Mouse (Mus musculus) CH12.LX (cell line): ENCODE measurements at regions not wholly inside any gene's neighbourhood (a gene's known extent, or its start where the extent isn't known, plus 50 kb on each side); places are given as distances from the start of the nearest gene placed in this dataset.
A peak's percentile ranks its signal among the peaks of the same experiment; 100 is the strongest.

ENCODE experiments used
- CHD1 ChIP-seq: IDR thresholded peaks from 2 replicates; pipeline ENCODE4 v1.6.1; 2012; ENCODE audit warnings: low read depth, low read length, improper control_type of control experiment, inconsistent platforms
- CTCF ChIP-seq, 2 experiments: IDR thresholded peaks in 1 of 2; conservative IDR thresholded peaks in 1 of 2; 2 replicates each; pipeline ENCODE4 v1.5.1; 2011 to 2012; ENCODE audit warnings: low read depth in 2 of 2, low read length in 2 of 2, improper control_type of control experiment in 1 of 2, inconsistent platforms in 1 of 2, mild to moderate bottlenecking in 1 of 2, moderate library complexity in 1 of 2
- EP300 ChIP-seq: IDR thresholded peaks from 2 replicates; pipeline ENCODE4 v1.6.1; 2011; ENCODE audit warnings: low read length, improper control_type of control experiment
- HCFC1 ChIP-seq: IDR thresholded peaks from 2 replicates; pipeline ENCODE4 v1.6.1; 2012; ENCODE audit warnings: low read depth, mild to moderate bottlenecking, inconsistent platforms, low read length, improper control_type of control experiment
- MAX ChIP-seq: IDR thresholded peaks from 2 replicates; pipeline ENCODE4 v1.6.1; 2011; ENCODE audit warnings: low read length, improper control_type of control experiment
- MYC ChIP-seq: IDR thresholded peaks from 2 replicates; pipeline ENCODE4 v1.6.1; 2011; ENCODE audit warnings: low read depth, mild to moderate bottlenecking, improper control_type of control experiment, low read length
- NELFE ChIP-seq: IDR thresholded peaks from 2 replicates; pipeline ENCODE4 v1.6.1; 2011; ENCODE audit warnings: low read depth, low read length, improper control_type of control experiment
- POLR2A ChIP-seq: IDR thresholded peaks from 2 replicates; pipeline ENCODE4 v1.6.1; 2011; ENCODE audit warnings: low read depth, mild to moderate bottlenecking, improper control_type of control experiment, low read length
- SMC3 ChIP-seq: IDR thresholded peaks from 2 replicates; pipeline ENCODE4 v1.6.1; 2011; ENCODE audit warnings: low read depth, low read length, improper control_type of control experiment
- USF2 ChIP-seq: conservative IDR thresholded peaks from 2 replicates; pipeline ENCODE4 v1.6.1; 2011; ENCODE audit warnings: low read depth, low read length, improper control_type of control experiment
- ZC3H11A ChIP-seq: IDR thresholded peaks from 2 replicates; pipeline ENCODE4 v1.6.1; 2012; ENCODE audit warnings: low read depth, mild to moderate bottlenecking, inconsistent platforms, low read length, improper control_type of control experiment
- ZMIZ1 ChIP-seq: IDR thresholded peaks from 2 replicates; pipeline ENCODE4 v1.6.1; 2012; ENCODE audit warnings: low read depth, mild to moderate bottlenecking, inconsistent platforms, low read length, improper control_type of control experiment
- ZNF384 ChIP-seq: IDR thresholded peaks from 2 replicates; pipeline ENCODE4 v1.6.1; 2012; ENCODE audit warnings: low read depth, low read length, improper control_type of control experiment, inconsistent platforms

DNA sequence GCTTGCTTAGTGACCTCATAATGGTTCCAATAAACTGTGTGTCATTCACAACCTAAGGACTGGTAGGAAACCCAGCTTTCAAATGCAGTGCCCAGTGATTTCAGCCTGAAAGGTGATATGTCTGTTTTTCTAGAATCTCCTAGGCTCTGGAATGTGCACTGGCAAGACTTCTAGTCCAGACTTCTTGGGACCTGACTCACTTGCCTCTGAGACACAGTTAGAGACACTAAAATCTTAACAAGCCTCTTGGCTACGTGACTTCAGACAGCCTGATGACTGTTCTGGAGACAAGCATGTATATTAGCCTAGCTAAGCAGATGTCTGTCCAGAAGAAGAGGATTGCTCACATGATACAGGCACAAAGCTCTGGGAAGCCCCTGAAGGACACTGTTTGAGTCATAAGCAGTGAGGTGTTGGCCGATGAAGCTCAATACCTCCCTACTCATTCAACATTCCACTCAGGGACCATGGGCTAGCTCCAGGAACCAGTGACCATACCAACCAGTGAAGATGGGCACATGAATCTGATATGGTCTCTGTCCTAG, 118.9 kb downstream of the Mtx3 start:
- TF ChIP-seq HCFC1 = no peak
- peak; percentile 77 for TF ChIP-seq EP300
- TF ChIP-seq NELFE = no peak
- no peak for TF ChIP-seq CTCF (conservative IDR thresholded peaks at IDR 0.05 in 1 of 2, IDR thresholded peaks at IDR 0.05 in 1 of 2; ENCODE audit: low read depth in 2 of 2, low read length in 2 of 2)
- TF ChIP-seq MAX = peak; percentile 50; the same call in 1 of the 2 replicates
- no peak for TF ChIP-seq POLR2A
- no peak for TF ChIP-seq SMC3
- TF ChIP-seq ZNF384 = no peak
- no peak for TF ChIP-seq USF2
- TF ChIP-seq ZC3H11A = no peak
- TF ChIP-seq CHD1 = no peak
- no peak for TF ChIP-seq ZMIZ1
- TF ChIP-seq MYC = 0 out of 2 replicates have a peak, but pooled peaks have one; percentile 14
